Mouse (Mus musculus) CH12.LX (cell line): ENCODE measurements around the gene Mkln1. TPM values are rescaled to one million over a fixed set of nuclear protein-coding genes. Genes with fewer than 3 reads are reported as not detected.

Experiments used
- DNase-seq: peaks from one replicate; pipeline ENCODE4 v3.0.0-alpha.2; 2013; ENCODE audit errors: extremely low read depth
- H3K27ac ChIP-seq: 2 replicates; pipeline ENCODE4 v1.5.1; 2012; ENCODE audit warnings: low read depth, mild to moderate bottlenecking, control low read depth, moderate library complexity; ENCODE audit not compliant: insufficient read depth
- H3K27me3 ChIP-seq: replicated peaks from 2 replicates; pipeline ENCODE3; 2012; ENCODE audit warnings: inconsistent platforms
- H3K36me3 ChIP-seq, 2 experiments: replicated peaks in 1 of 2; 2 replicates each; pipeline versions ENCODE3 to v1.6.1; 2012; ENCODE audit warnings: inconsistent platforms in 1 of 2, low read length in 1 of 2, mild to moderate bottlenecking in 1 of 2, mixed read lengths in 1 of 2, moderate library complexity in 1 of 2; ENCODE audit not compliant: control insufficient read depth in 1 of 2, insufficient read depth in 1 of 2
- H3K4me1 ChIP-seq, 2 experiments: 2 replicates each; pipeline ENCODE4 v1.6.1; 2012; ENCODE audit warnings: inconsistent platforms in 1 of 2, moderate library complexity in 1 of 2; ENCODE audit not compliant: insufficient read depth in 2 of 2, control insufficient read depth in 1 of 2
- H3K4me2 ChIP-seq: 2 replicates; pipeline ENCODE4 v1.6.1; 2012; ENCODE audit warnings: low read depth, mild to moderate bottlenecking, control low read depth; ENCODE audit not compliant: poor library complexity, insufficient read depth, severe bottlenecking
- H3K4me3 ChIP-seq, 3 experiments: fragments of 150-350 bp in 1 of 3; sonication (generic) in 1 of 3; replicated peaks in 1 of 3; 2 replicates each; pipeline versions ENCODE3 to v1.5.1; 2011 to 2012; ENCODE audit warnings: low read depth in 2 of 3, low read length in 2 of 3, mild to moderate bottlenecking in 2 of 3, moderate library complexity in 2 of 3, control low read depth in 1 of 3, improper control_type of control experiment in 1 of 3, inconsistent platforms in 1 of 3, mixed read lengths in 1 of 3; ENCODE audit not compliant: poor library complexity in 1 of 3
- H3K79me2 ChIP-seq: replicated peaks from 2 replicates; pipeline ENCODE4 v1.6.1; 2012; ENCODE audit warnings: mild to moderate bottlenecking, moderate library complexity; ENCODE audit not compliant: control insufficient read depth, poor library complexity, insufficient read depth, severe bottlenecking; ENCODE audit errors: extremely low read depth
- H3K9ac ChIP-seq: 2 replicates; pipeline ENCODE4 v1.6.1; 2012; ENCODE audit warnings: low read depth, mild to moderate bottlenecking, control low read depth, moderate library complexity; ENCODE audit not compliant: insufficient read depth
- H3K9me3 ChIP-seq: replicated peaks from 2 replicates; pipeline ENCODE3; 2012; ENCODE audit warnings: low read length, inconsistent platforms, mixed read lengths
- BHLHE40 ChIP-seq: IDR thresholded peaks from 2 replicates; pipeline ENCODE4 v1.6.1; 2011; ENCODE audit warnings: mild to moderate bottlenecking, low read depth, low read length, improper control_type of control experiment
- CHD1 ChIP-seq: IDR thresholded peaks from 2 replicates; pipeline ENCODE4 v1.6.1; 2012; ENCODE audit warnings: low read depth, low read length, improper control_type of control experiment, inconsistent platforms
- CHD2 ChIP-seq: IDR thresholded peaks from 2 replicates; pipeline ENCODE4 v1.6.1; 2011; ENCODE audit warnings: low read length, improper control_type of control experiment
- CTCF ChIP-seq, 2 experiments: IDR thresholded peaks in 1 of 2; conservative IDR thresholded peaks in 1 of 2; 2 replicates each; pipeline ENCODE4 v1.5.1; 2011 to 2012; ENCODE audit warnings: low read depth in 2 of 2, low read length in 2 of 2, improper control_type of control experiment in 1 of 2, inconsistent platforms in 1 of 2, mild to moderate bottlenecking in 1 of 2, moderate library complexity in 1 of 2
- E2F4 ChIP-seq: IDR thresholded peaks from 2 replicates; pipeline ENCODE4 v1.6.1; 2011; ENCODE audit warnings: low read depth, low read length, improper control_type of control experiment; ENCODE audit not compliant: insufficient replicate concordance
- ELF1 ChIP-seq: IDR thresholded peaks from 2 replicates; pipeline ENCODE4 v1.6.1; 2014; ENCODE audit warnings: low read depth, mild to moderate bottlenecking, inconsistent platforms, low read length, improper control_type of control experiment
- EP300 ChIP-seq: IDR thresholded peaks from 2 replicates; pipeline ENCODE4 v1.6.1; 2011; ENCODE audit warnings: low read length, improper control_type of control experiment
- ETS1 ChIP-seq: conservative IDR thresholded peaks from 2 replicates; pipeline ENCODE4 v1.6.1; 2012; ENCODE audit warnings: low read depth, mild to moderate bottlenecking, inconsistent platforms, low read length, improper control_type of control experiment, moderate library complexity
- GABPA ChIP-seq: IDR thresholded peaks from 2 replicates; pipeline ENCODE4 v1.6.1; 2012; ENCODE audit warnings: low read depth, low read length, improper control_type of control experiment, inconsistent platforms; ENCODE audit not compliant: insufficient replicate concordance
- KAT2A ChIP-seq: IDR thresholded peaks from 2 replicates; pipeline ENCODE4 v1.6.1; 2012; ENCODE audit warnings: low read length, improper control_type of control experiment, inconsistent platforms; ENCODE audit not compliant: insufficient replicate concordance
- MAFK ChIP-seq: IDR thresholded peaks from 2 replicates; pipeline ENCODE4 v1.6.1; 2011; ENCODE audit warnings: low read length, improper control_type of control experiment; ENCODE audit not compliant: insufficient replicate concordance
- MAX ChIP-seq: IDR thresholded peaks from 2 replicates; pipeline ENCODE4 v1.6.1; 2011; ENCODE audit warnings: low read length, improper control_type of control experiment
- MEF2A ChIP-seq: IDR thresholded peaks from 2 replicates; pipeline ENCODE4 v1.6.1; 2014; ENCODE audit warnings: low read depth, mild to moderate bottlenecking, inconsistent platforms, low read length, improper control_type of control experiment, borderline replicate concordance
- MXI1 ChIP-seq: IDR thresholded peaks from 2 replicates; pipeline ENCODE4 v1.6.1; 2011; ENCODE audit warnings: mild to moderate bottlenecking, low read depth, low read length, improper control_type of control experiment
- PAX5 ChIP-seq: IDR thresholded peaks from 2 replicates; pipeline ENCODE4 v1.6.1; 2012; ENCODE audit warnings: low read length, inconsistent platforms, mixed read lengths
- POLR2A ChIP-seq: IDR thresholded peaks from 2 replicates; pipeline ENCODE4 v1.6.1; 2011; ENCODE audit warnings: low read depth, mild to moderate bottlenecking, improper control_type of control experiment, low read length
- POLR2AphosphoS2 ChIP-seq: IDR thresholded peaks from 2 replicates; pipeline ENCODE4 v1.6.1; 2011; ENCODE audit warnings: low read depth, low read length, improper control_type of control experiment
- RAD21 ChIP-seq: IDR thresholded peaks from 2 replicates; pipeline ENCODE4 v1.6.1; 2011; ENCODE audit warnings: low read depth, mild to moderate bottlenecking, low read length, improper control_type of control experiment, moderate library complexity
- RCOR1 ChIP-seq: conservative IDR thresholded peaks from 2 replicates; pipeline ENCODE4 v1.6.1; 2012; ENCODE audit warnings: low read depth, mild to moderate bottlenecking, inconsistent platforms, low read length, improper control_type of control experiment
- SIN3A ChIP-seq: IDR thresholded peaks from 2 replicates; pipeline ENCODE4 v1.6.1; 2012; ENCODE audit warnings: low read length, improper control_type of control experiment, inconsistent platforms
- TCF12 ChIP-seq: IDR thresholded peaks from 2 replicates; pipeline ENCODE4 v1.6.1; 2014; ENCODE audit warnings: low read depth, mild to moderate bottlenecking, inconsistent platforms, low read length, improper control_type of control experiment
- USF1 ChIP-seq: IDR thresholded peaks from 2 replicates; pipeline ENCODE4 v1.6.1; 2014; ENCODE audit warnings: low read depth, mild to moderate bottlenecking, inconsistent platforms, low read length, improper control_type of control experiment
- USF2 ChIP-seq: conservative IDR thresholded peaks from 2 replicates; pipeline ENCODE4 v1.6.1; 2011; ENCODE audit warnings: low read depth, low read length, improper control_type of control experiment
- ZKSCAN1 ChIP-seq: IDR thresholded peaks from 2 replicates; pipeline ENCODE4 v1.6.1; 2012; ENCODE audit warnings: low read depth, inconsistent platforms, low read length, improper control_type of control experiment, borderline replicate concordance
- ZNF384 ChIP-seq: IDR thresholded peaks from 2 replicates; pipeline ENCODE4 v1.6.1; 2012; ENCODE audit warnings: low read depth, low read length, improper control_type of control experiment, inconsistent platforms
- dilution Hi-C: fragments of 300-500 bp; cut with MboI; formaldehyde crosslinking; loops from 2 replicates; pipeline ENCODE4 v1.14.3; 2020; ENCODE audit warnings: low sequenced_read_pairs; ENCODE audit not compliant: extremely low pct_unique_long_range_greater_than_20kb, extremely low pct_ligation_motif_present
- in situ Hi-C: fragments of 300-500 bp; cut with MboI; formaldehyde crosslinking; loops from 3 replicates; pipeline ENCODE4 v1.14.3; 2019; ENCODE audit warnings: low sequenced_read_pairs, low pct_ligation_motif_present, low pct_unique_long_range_greater_than_20kb, mixed read lengths
- polyA plus RNA-seq: library from polyadenylated mRNA; unstranded; fragments of >175 nt; gene quantifications from 2 replicates; pipeline ENCODE4 v1.2.1, GENCODE M21; 2012; ENCODE audit warnings: low read depth; ENCODE audit not compliant: insufficient read length
- total RNA-seq, 2 experiments: library from RNA; depleted of rRNA; stranded (reverse); fragments of 300-350 nt in 1 of 2; fragments of >200 nt in 1 of 2; gene quantifications; 2 replicates each; pipeline ENCODE4 v1.2.3; 2012 to 2014

The Mkln1 gene
- total and polyA plus RNA-seq, 3 experiments = 79.6 to 127 (median 115) TPM

DNA sequence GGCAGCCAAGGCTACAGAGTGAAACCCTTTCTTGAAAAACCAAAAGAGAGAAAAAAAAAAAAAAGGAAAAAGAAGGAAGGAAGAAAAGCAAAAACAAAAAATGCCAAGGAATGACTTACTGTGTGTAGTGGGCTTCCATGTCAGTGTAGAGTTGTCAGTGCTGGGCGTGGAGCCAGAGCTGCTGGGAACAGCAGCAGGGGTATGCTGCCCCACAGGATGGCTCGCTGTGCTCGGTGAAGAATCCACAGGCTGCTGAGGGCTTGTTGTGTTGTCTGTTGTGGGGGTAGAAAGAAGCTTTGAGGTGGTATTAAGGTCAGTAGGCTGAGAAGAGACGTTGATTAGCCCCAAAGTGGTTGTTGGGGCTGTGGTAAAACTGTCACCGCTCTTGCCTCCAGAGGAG is 129.8 kb downstream of the Mkln1 start:
- in situ Hi-C loops = no loop called here
- H3K27ac ChIP-seq = no peak overlapping the region

DNA sequence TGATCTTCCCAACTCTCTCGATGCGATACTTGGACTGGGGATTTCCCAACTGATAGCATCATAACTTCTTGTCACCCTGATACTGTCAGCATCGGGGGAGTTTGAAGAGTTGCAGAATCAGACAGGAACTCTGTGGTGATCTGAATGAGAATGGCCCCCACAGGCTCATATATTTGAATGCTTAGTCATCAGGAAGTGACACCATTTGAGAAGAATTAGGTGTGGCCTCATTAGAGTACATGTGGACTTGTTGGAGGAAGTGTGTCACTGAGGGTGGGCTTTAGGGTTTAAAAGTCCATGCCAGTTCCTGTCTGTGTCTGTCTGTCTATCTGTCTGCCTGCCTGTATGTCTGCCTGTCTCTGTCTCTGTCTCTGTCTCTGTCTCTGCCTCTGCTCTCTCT is 133.3 kb downstream of the Mkln1 start:
- dilution Hi-C loops (no loop called here), in situ Hi-C loops (loop anchor here (5.0 kb wide), 1 partner anchor 110 kb away; no protein-coding TSS in a partner anchor)
- Histone ChIP-seq H3K9ac (no peak overlapping the region), H3K27ac (no peak overlapping the region), H3K4me3 (no peak overlapping the region), H3K4me2 (no peak overlapping the region), H3K27me3 (no peaks in the 10 kb centered on the region), H3K36me3 (no peaks in the 10 kb centered on the region), H3K9me3 (no peaks in the 10 kb centered on the region), H3K79me2 (no peaks in the 10 kb centered on the region), H3K4me1 (peaks cover 1 to 5% of the 10 kb centered on the region in 2 experiments; a peak in 1 of 4 replicates)
- TF ChIP-seq MAFK (peak; percentile 28; the same call in 1 of the 2 replicates), USF2 (no peak)
- peak; percentile 30 for DNase-seq

More for the DNA sequence above, 129.8 kb downstream of the Mkln1 start:
- Histone ChIP-seq H3K9me3 (no peaks in the 10 kb centered on the region), H3K27me3 (no peaks in the 10 kb centered on the region), H3K4me2 (no peak overlapping the region), H3K9ac (no peak overlapping the region), H3K4me1 (peaks cover 2 to 6% of the 10 kb centered on the region in 2 experiments; a peak in 1 of 4 replicates), H3K4me3 (no peak overlapping the region), H3K79me2 (no peaks in the 10 kb centered on the region), H3K36me3 (no peaks in the 10 kb centered on the region)
- no peak for DNase-seq
- no peak for TF ChIP-seq ETS1
- no peak for TF ChIP-seq MAX
- TF ChIP-seq KAT2A = no peak
- no peak for TF ChIP-seq CHD2
- no peak for TF ChIP-seq POLR2AphosphoS2
- no peak for TF ChIP-seq MXI1
- no peak for TF ChIP-seq RCOR1
- TF ChIP-seq SIN3A = no peak
- dilution Hi-C loops = no loop called here

DNA sequence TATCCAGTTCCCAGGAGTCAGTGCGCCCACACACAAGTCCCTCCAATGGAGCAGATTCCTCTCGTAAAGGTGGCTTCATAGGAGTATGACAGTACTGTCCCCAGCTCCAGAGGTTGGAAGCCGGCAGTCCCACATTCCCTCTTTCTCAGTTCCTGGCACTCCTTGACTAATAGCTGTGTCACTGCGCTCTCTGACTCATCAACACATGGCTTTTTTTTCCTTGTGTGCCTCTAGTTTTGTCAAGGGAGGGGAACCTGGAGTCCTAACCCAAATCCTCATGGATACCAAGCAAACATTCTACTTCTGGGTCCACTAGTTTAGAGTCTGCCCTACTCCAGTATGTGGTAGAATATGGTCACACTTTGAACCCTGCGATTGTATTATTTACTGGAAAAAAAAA is 136.2 kb downstream of the Mkln1 start:
- TF ChIP-seq ZKSCAN1 = no peak
- no peak for TF ChIP-seq USF1
- TF ChIP-seq EP300 = no peak
- no peak for TF ChIP-seq E2F4
- TF ChIP-seq TCF12 = no peak
- no peak for TF ChIP-seq RAD21
- no peak for TF ChIP-seq POLR2A
- no peak for TF ChIP-seq CHD1
- no peak for TF ChIP-seq PAX5
- no peak for TF ChIP-seq CHD2
- no peak for TF ChIP-seq ZNF384
- no peak for TF ChIP-seq MAX
- no peak for TF ChIP-seq MXI1
- TF ChIP-seq GABPA = no peak
- no peak for TF ChIP-seq USF2
- no peak for TF ChIP-seq MAFK
- TF ChIP-seq MEF2A = no peak
- no peak for TF ChIP-seq CTCF (conservative IDR thresholded peaks at IDR 0.05 in 1 of 2, IDR thresholded peaks at IDR 0.05 in 1 of 2; ENCODE audit: low read depth in 2 of 2, low read length in 2 of 2)
- no peak for TF ChIP-seq BHLHE40
- no peak for TF ChIP-seq ELF1
- Histone ChIP-seq H3K4me3 (no peak overlapping the region), H3K9me3 (no peaks in the 10 kb centered on the region), H3K27ac (no peak overlapping the region), H3K9ac (no peak overlapping the region), H3K4me1 (0 out of 4 replicates have a peak, but pooled peaks cover 0 to 5% of the 10 kb centered on the region in 2 experiments), H3K36me3 (no peaks in the 10 kb centered on the region), H3K4me2 (no peak overlapping the region), H3K79me2 (no peaks in the 10 kb centered on the region), H3K27me3 (peaks cover 3% of the 10 kb centered on the region)
- dilution Hi-C loops (no loop called here), in situ Hi-C loops (loop anchor here (5.0 kb wide), 1 partner anchor 108 kb away; no protein-coding TSS in a partner anchor)
- no peak for DNase-seq
